Mouse (Mus musculus) limb, embryonic 11.5 days (tissue): Measurements from ENCODE around the gene Sclt1. TPM values are rescaled to one million over a fixed set of nuclear protein-coding genes. Genes with fewer than 3 reads are reported as not detected.

Experiments used
- ATAC-seq: fragments of 200-750 bp; cut with Nextera tagmentation; 2 replicates; pipeline ENCODE4 v1.8.0; 2017; ENCODE audit warnings: low read depth; ENCODE audit not compliant: insufficient number of reproducible peaks, low FRiP score, low TSS enrichment
- DNase-seq: peaks from one replicate; pipeline ENCODE4 v3.0.0-alpha.2; 2015; ENCODE audit warnings: low spot score
- H3K27ac ChIP-seq: fragments of 300-500 bp; sonication (generic); replicated peaks from 2 replicates; pipeline ENCODE4 v1.5.1; 2014; ENCODE audit warnings: low read depth, mild to moderate bottlenecking, low read length
- H3K27me3 ChIP-seq: fragments of 300-500 bp; sonication (generic); 2 replicates; pipeline ENCODE4 v1.6.1; 2014; ENCODE audit warnings: mild to moderate bottlenecking, low read length, mixed read lengths; ENCODE audit not compliant: control insufficient read depth, insufficient read depth
- H3K36me3 ChIP-seq: fragments of 300-500 bp; sonication (generic); 2 replicates; pipeline ENCODE4 v1.6.1; 2014; ENCODE audit warnings: mild to moderate bottlenecking, low read length, moderate library complexity, mixed read lengths; ENCODE audit not compliant: control insufficient read depth, insufficient read depth
- H3K4me1 ChIP-seq: fragments of 300-500 bp; sonication (generic); 2 replicates; pipeline ENCODE4 v1.6.1; 2014; ENCODE audit warnings: low read length, mixed read lengths; ENCODE audit not compliant: control insufficient read depth, insufficient read depth
- H3K4me2 ChIP-seq: fragments of 300-500 bp; sonication (generic); 2 replicates; pipeline ENCODE4 v1.6.1; 2014; ENCODE audit warnings: low read depth, mild to moderate bottlenecking, moderate library complexity; ENCODE audit not compliant: severe bottlenecking
- H3K4me3 ChIP-seq: fragments of 300-500 bp; sonication (generic); 2 replicates; pipeline ENCODE4 v1.5.1; 2014; ENCODE audit warnings: low read depth, low read length
- H3K9ac ChIP-seq: fragments of 300-500 bp; sonication (generic); 2 replicates; pipeline ENCODE4 v1.6.1; 2014; ENCODE audit warnings: mild to moderate bottlenecking, low read length
- H3K9me3 ChIP-seq: fragments of 300-500 bp; sonication (generic); 2 replicates; pipeline ENCODE4 v1.6.1; 2016; ENCODE audit warnings: low read length; ENCODE audit not compliant: control insufficient read depth
- WGBS: fragments of 180-500 bp; shearing (Covaris S2); extraction: QIAGEN DNeasy Blood & Tissue Kit; methylation state at CpG from one replicate; pipeline ENCODE4 v1.1.7; 2014; 5-methylcytosine and 5-hydroxymethylcytosine counted together
- polyA plus RNA-seq: library from polyadenylated mRNA; unstranded; fragments of >200 nt; fragmentation: Nextera tagmentation; extraction: Ambion mirVana; gene quantifications from 2 replicates; pipeline ENCODE4 v1.2.1, GENCODE M21; 2014

Sclt1 gene
- polyA plus RNA-seq, 1 experiment from 2014 or later, result 27.3 TPM

DNA sequence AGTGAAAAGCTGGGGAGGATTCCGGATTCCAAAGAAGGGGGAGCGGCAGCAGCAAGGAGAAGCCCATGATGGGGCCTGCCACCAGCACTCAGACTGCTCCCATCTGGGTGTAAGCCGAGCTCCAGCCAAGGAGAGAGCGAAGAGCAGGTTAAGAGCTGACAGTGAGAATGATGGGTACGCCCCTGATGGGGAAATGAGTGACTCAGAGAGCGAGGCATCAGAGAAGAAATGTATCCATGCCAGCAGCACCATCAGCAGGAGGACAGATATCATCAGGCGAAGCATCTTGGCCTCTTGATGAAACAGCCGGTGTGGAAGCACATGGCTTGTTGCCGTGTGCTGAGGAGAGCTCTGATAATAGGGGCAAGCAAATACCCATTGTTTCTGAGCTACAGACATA lies 128.6 kb downstream of the Sclt1 start:
- Histone ChIP-seq H3K4me3 (no peak overlapping the region), H3K36me3 (peaks cover 5% of the 10 kb centered on the region; the same call in 1 of the 2 replicates), H3K27ac (no peak overlapping the region), H3K9me3 (no peaks in the 10 kb centered on the region), H3K9ac (no peak overlapping the region), H3K4me2 (no peak overlapping the region), H3K4me1 (no peaks in the 10 kb centered on the region), H3K27me3 (no peaks in the 10 kb centered on the region)
- ATAC-seq (no peak), DNase-seq (no peak)
- 93% methylated on average over 9 of the region's 9 CpGs for WGBS

DNA sequence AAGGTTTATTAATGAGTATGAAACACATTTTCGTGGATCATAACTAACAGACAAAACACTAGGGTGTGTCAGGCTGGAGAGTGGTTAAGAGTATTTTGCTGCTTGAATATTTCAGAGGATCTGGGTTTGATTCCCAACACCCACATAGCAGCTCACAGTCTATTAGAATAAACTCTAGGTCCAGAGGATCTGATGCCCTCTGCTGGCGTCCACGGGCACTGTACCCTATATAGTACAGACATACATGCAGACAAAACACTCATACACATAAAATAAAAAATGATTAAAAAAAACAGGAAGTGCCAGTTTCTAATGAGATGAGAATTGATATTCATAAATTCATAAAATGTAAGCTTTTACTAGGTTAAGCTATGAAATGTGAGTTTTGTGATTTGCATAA lies 130.1 kb downstream of the Sclt1 start:
- Histone ChIP-seq H3K4me1 (no peaks in the 10 kb centered on the region), H3K4me2 (no peak overlapping the region), H3K27ac (no peak overlapping the region), H3K36me3 (peaks cover 5% of the 10 kb centered on the region; the same call in 1 of the 2 replicates), H3K9me3 (no peaks in the 10 kb centered on the region), H3K4me3 (no peak overlapping the region), H3K27me3 (no peaks in the 10 kb centered on the region), H3K9ac (no peak overlapping the region)
- DNase-seq (no peak), ATAC-seq (no peak)
- WGBS, result 94% methylated on average over 3 of the region's 3 CpGs

DNA sequence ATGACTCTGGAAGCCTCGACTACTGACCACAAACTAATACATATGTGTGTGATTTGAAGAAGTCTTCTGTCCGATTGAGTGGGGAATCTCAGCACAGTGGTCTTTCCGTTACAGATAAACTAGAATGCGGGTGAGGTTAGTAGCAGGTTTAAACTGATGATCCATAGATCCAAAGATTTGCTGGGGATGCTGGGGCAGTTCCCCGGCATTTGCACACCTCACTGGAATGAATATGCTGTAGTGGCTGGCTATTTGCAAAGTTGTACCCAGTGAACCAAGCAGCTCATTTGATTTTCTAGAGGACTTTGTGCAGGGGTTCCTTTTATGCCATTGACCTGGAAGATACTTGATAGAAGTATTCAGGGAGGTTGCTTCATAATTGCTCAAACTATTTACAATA lies 133.2 kb downstream of the Sclt1 start:
- no peak overlapping the region for H3K27ac ChIP-seq
- no peak overlapping the region for H3K4me2 ChIP-seq
- peaks cover 7% of the 10 kb centered on the region; the same call in 1 of the 2 replicates for H3K36me3 ChIP-seq
- H3K4me1 ChIP-seq, result no peaks in the 10 kb centered on the region
- no peak overlapping the region for H3K9ac ChIP-seq
- ATAC-seq (no peak), DNase-seq (peak; percentile 7)
- no peaks in the 10 kb centered on the region for H3K27me3 ChIP-seq
- 90% methylated on average over 5 of the region's 5 CpGs for WGBS
- no peak overlapping the region for H3K4me3 ChIP-seq
- no peaks in the 10 kb centered on the region for H3K9me3 ChIP-seq

DNA sequence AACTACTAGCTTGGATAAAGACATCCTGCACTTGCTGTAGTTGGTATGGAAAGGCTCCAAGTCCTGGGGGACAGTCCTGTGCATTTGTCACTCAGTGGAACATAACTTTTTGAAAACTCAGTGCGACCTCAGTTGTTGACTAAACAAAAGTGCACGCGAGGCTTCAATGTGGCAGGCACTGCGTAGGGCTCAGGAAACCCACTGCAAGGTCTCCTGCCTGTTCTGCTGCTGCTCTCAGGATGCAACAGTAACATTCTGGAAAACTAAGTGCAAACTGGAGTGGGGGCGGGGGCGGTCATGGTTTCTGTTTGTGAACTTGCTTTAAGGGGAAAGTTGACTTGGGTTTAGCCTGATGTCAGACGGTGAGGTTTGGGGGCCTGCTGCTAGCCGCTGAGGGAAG lies 134.8 kb downstream of the Sclt1 start:
- H3K9me3 ChIP-seq, result no peaks in the 10 kb centered on the region
- DNase-seq, result peak; percentile 18
- no peaks in the 10 kb centered on the region for H3K4me1 ChIP-seq
- ATAC-seq, result no peak
- no peaks in the 10 kb centered on the region for H3K27me3 ChIP-seq
- no peak overlapping the region for H3K4me3 ChIP-seq
- no peak overlapping the region for H3K27ac ChIP-seq
- H3K36me3 ChIP-seq, result peaks cover 4% of the 10 kb centered on the region; the same call in 1 of the 2 replicates
- WGBS, result 92% methylated on average over 8 of the region's 8 CpGs
- no peak overlapping the region for H3K9ac ChIP-seq
- no peak overlapping the region for H3K4me2 ChIP-seq

DNA sequence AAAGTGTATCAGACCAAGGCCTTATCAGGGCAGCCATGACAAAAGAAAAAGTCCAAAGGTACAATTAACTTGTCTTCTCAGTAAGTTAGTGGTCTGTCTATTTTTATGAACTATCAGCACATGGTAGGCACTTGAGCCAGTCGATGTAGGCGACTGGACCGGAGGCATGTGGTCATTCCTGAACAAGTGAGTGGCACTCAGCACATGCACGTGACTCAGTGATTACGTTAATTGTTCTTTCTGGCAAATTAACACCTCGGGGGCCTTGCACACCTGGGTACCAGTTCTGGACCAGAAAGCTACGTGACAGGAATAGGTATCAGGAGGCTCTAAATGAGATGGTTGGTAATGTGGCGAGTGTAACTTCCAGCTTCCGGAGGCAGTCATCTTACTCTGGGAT lies 135.3 kb downstream of the Sclt1 start:
- DNase-seq, result no peak
- H3K9ac ChIP-seq, result no peak overlapping the region
- ATAC-seq, result no peak
- H3K27me3 ChIP-seq, result no peaks in the 10 kb centered on the region
- H3K4me2 ChIP-seq, result no peak overlapping the region
- WGBS, result 87% methylated on average over 9 of the region's 9 CpGs
- no peaks in the 10 kb centered on the region for H3K4me1 ChIP-seq
- H3K9me3 ChIP-seq, result no peaks in the 10 kb centered on the region
- H3K27ac ChIP-seq, result no peak overlapping the region
- no peak overlapping the region for H3K4me3 ChIP-seq
- H3K36me3 ChIP-seq, result peaks cover 4% of the 10 kb centered on the region; the same call in 1 of the 2 replicates

DNA sequence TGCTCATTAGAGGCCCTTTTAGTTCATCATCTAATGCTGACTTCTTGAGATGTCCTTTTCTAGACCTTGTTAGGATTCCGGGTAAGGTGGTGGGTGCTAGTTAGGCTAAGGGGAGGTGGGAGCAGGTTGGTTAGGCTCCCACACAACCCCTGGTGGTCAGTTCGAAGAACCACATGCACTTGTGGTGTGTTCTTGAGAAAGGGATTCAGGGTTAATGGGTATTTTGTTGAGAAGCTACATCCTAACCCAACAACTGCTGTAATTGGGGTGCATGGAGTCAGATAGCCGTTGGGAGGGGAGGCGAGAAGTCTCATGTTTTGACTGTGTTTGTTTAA lies 136.0 kb downstream of the Sclt1 start:
- Histone ChIP-seq H3K27ac (no peak overlapping the region), H3K9me3 (no peaks in the 10 kb centered on the region), H3K4me3 (no peak overlapping the region), H3K36me3 (peaks cover 2% of the 10 kb centered on the region; the same call in 1 of the 2 replicates), H3K27me3 (no peaks in the 10 kb centered on the region), H3K9ac (no peak overlapping the region), H3K4me1 (no peaks in the 10 kb centered on the region), H3K4me2 (no peak overlapping the region)
- 91% methylated on average over 4 of the region's 4 CpGs for WGBS
- DNase-seq (no peak), ATAC-seq (no peak)

DNA sequence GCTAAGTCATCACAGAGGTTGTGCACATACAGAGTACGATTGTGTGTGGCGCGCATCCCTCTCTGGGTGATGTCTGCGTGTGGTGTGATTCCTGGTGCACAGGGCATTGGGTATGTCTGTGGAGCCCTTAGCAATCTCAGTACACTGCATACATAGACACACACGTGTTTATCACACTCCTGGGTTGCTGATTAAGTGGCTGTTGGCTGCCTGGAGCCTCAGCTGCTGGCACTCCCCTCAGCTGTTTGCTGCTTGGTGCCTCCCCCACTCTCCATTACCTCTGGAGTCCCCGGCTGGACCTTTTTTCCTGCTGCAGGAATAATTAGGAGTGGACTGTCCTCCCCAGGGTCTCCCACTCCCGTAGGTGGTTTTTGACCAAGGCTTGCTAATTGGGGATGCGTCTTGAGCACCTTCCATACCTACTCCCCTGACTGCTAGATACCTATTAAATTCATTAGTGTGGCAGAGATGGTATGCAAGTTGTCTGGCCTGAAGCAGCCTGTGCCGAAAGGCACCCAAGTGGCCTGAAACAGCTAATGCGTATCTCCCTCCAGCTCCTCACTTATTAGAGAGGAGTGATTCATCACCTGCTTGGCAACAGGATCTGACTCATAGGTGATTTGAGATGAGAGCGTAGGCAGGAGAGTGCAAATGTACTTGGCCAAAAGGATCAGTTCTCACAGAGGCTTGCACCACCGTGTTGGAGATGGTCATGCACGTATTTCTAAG lies 136.5 kb downstream of the Sclt1 start:
- Histone ChIP-seq H3K4me3 (no peak overlapping the region), H3K4me1 (no peaks in the 10 kb centered on the region), H3K4me2 (no peak overlapping the region), H3K9ac (no peak overlapping the region), H3K36me3 (peaks cover 2% of the 10 kb centered on the region; the same call in 1 of the 2 replicates), H3K9me3 (no peaks in the 10 kb centered on the region), H3K27me3 (no peaks in the 10 kb centered on the region), H3K27ac (no peak overlapping the region)
- ATAC-seq (no peak), DNase-seq (peak; percentile 18)
- WGBS, result 88% methylated on average over 13 of the region's 13 CpGs

DNA sequence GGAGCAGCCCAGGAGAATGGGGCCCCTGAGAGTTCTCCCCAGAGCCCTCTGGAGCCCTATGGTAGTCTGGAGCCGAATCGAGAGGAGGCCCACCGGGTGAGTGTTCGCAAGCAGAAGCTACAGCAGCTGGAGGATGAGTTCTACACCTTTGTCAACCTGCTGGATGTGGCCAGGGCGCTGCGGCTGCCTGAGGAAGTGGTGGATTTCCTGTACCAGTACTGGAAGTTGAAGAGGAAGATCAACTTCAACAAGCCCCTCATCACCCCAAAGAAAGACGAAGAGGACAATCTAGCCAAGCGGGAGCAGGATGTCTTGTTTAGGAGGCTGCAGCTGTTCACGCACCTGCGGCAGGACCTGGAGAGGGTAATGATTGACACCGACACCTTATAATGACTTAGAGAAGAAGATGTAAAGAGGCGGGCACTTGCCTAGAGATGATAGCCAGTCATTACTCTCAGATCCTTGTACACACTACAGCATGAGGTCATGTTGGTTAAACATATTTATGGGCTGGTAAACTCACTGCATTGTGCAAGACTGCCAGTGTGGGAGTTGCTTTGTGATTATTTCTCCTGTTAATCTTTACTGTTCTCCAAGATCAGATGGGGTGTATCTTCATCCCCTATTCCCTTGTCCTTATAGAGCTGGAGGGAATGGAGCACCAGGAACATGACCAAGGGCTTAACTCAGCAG lies 137.5 kb downstream of the Sclt1 start:
- Histone ChIP-seq H3K4me2 (no peak overlapping the region), H3K9ac (no peak overlapping the region), H3K36me3 (peaks cover 2% of the 10 kb centered on the region; the same call in 1 of the 2 replicates), H3K4me1 (no peaks in the 10 kb centered on the region), H3K4me3 (no peak overlapping the region), H3K27me3 (no peaks in the 10 kb centered on the region), H3K27ac (no peak overlapping the region), H3K9me3 (no peaks in the 10 kb centered on the region)
- ATAC-seq (no peak), DNase-seq (peak; percentile 17)
- 93% methylated on average over 12 of the region's 12 CpGs for WGBS
